Mouse (Mus musculus): ENCODE data around the gene Socs3. TPM values are rescaled to one million over a fixed set of nuclear protein-coding genes. Genes with fewer than 3 reads are reported as not detected.
A peak's percentile ranks its signal among the peaks of the same experiment; 100 is the strongest.

Socs3 gene
- polyA plus RNA-seq, 1 experiment from 2014 or later: 7.2 TPM

DNA sequence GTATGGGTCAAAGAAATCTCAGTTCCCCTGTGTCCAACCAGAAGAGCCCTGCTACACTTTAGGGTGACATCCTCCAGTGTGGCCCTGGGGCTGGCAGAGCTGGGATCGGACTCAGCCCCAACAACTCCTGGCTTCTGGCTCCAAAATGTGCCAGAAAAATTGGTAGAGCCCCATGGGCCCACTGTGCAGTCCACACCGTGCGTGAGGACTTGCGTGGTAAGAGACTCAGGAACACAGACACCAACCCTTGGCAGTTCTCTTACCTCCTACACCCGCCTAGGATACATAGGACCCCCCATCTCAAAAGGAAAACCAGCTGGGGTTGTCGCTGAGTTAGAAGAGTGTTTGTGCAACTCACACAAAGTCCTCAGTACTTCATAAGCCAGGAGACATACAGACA, 29.0 kb downstream of the Socs3 start:
- Histone ChIP-seq H3K4me2 (ENCODE audit: low read length) (no peak overlapping the region), H3K27me3 (ENCODE audit: control insufficient read depth, insufficient read depth, low read depth, low read length) (no peaks in the 10 kb centered on the region), H3K36me3 (ENCODE audit: control insufficient read depth, insufficient read depth, low read length) (no peaks in the 10 kb centered on the region), H3K4me3 (ENCODE audit: low read depth, low read length) (no peak overlapping the region), H3K4me1 (ENCODE audit: control insufficient read depth, insufficient read depth, low read length) (peaks cover 20% of the 10 kb centered on the region), H3K27ac (ENCODE audit: low read length) (peak overlapping the region; percentile 62; the same call in 1 of the 2 replicates), H3K9me3 (replicated peaks; ENCODE audit: control insufficient read depth, low read length, poor library complexity, severe bottlenecking) (no peaks in the 10 kb centered on the region), H3K9ac (ENCODE audit: low read depth, low read length) (no peak overlapping the region)
- ATAC-seq: no peak
- 87% methylated on average over 6 of the region's 6 CpGs for WGBS

DNA sequence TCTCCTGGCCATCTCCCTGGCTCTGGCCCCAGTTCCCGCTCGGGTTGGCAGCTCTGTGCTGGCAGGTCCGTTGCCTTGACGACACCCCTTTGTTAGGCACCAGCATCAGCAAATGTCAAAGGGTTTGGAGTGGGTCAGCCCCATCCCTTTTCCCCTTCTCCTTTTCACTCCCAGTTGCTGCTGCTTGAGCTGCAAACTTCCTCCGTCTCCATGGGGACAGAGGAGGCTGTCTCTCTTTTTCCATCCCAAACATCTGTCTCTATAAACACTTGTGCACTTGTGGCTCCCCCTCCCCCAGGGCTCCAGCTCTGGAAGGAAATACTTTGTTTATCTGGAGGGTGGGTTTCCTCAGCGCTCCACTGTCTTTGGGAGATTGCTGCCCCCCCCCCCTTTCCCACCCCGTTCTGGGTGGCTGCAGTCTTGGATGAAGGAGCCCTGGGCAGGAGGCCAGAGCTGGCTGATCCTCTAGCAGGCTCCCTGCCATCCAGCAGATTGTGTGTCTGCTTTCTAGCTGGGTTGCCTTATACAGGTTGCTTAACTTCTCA, 30.0 kb downstream of the Socs3 start:
- Histone ChIP-seq H3K4me3 (ENCODE audit: low read depth, low read length) (no peak overlapping the region), H3K27me3 (ENCODE audit: control insufficient read depth, insufficient read depth, low read depth, low read length) (no peaks in the 10 kb centered on the region; the same call in 1 of the 2 replicates), H3K36me3 (ENCODE audit: control insufficient read depth, insufficient read depth, low read length) (no peaks in the 10 kb centered on the region), H3K4me1 (ENCODE audit: control insufficient read depth, insufficient read depth, low read length) (peaks cover 22% of the 10 kb centered on the region), H3K9me3 (replicated peaks; ENCODE audit: control insufficient read depth, low read length, poor library complexity, severe bottlenecking) (no peaks in the 10 kb centered on the region), H3K4me2 (ENCODE audit: low read length) (peak overlapping the region; percentile 4; the same call in 1 of the 2 replicates), H3K9ac (ENCODE audit: low read depth, low read length) (0 out of 2 replicates have a peak overlapping the region, but pooled peaks have one; percentile 23), H3K27ac (ENCODE audit: low read length) (peak overlapping the region; percentile 62)
- ATAC-seq: peak; percentile 91
- WGBS: 2% methylated on average over 7 of the region's 7 CpGs

DNA sequence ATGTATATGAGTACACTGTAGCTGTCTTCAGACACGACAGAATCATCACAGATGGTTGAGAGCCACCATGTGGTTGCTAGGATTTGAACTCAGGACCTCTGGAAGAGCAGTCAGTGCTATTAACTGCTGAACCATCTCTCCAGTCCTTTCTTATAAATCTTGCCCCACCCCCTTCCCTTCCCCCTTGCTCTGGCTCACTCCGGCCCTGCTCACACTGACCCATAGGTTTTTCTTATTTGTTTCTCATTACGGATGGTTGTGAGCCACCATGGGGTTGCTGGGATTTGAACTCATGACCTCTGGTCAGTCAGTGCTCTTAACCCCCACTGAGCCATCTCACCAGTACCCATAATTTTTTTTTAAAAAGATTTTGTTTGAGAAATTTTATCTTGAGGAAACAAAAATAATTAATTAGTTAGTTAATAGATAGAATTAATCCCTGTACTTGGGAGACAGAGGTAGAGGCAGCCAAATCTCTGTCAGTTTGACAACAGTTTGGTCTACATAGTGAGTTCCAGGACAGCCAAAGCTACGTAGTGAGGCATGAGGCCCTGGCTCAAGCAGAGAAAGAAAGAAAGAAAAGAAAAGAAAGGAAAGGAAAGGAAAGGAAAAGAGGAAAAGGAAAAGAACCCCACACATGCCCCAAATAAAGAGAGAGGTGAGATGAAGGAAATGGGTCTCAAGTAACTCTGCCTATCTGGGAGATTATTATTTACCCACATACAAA, 30.7 kb downstream of the Socs3 start:
- Histone ChIP-seq H3K9me3 (replicated peaks; ENCODE audit: control insufficient read depth, low read length, poor library complexity, severe bottlenecking) (no peaks in the 10 kb centered on the region), H3K4me3 (ENCODE audit: low read depth, low read length) (no peak overlapping the region), H3K27me3 (ENCODE audit: control insufficient read depth, insufficient read depth, low read depth, low read length) (no peaks in the 10 kb centered on the region; the same call in 1 of the 2 replicates), H3K9ac (ENCODE audit: low read depth, low read length) (0 out of 2 replicates have a peak overlapping the region, but pooled peaks have one; percentile 23), H3K4me1 (ENCODE audit: control insufficient read depth, insufficient read depth, low read length) (peaks cover 22% of the 10 kb centered on the region), H3K4me2 (ENCODE audit: low read length) (peak overlapping the region; percentile 4; the same call in 1 of the 2 replicates), H3K27ac (ENCODE audit: low read length) (peak overlapping the region; percentile 62), H3K36me3 (ENCODE audit: control insufficient read depth, insufficient read depth, low read length) (no peaks in the 10 kb centered on the region)
- ATAC-seq: no peak
- 15% methylated on average over 4 of the region's 4 CpGs for WGBS

DNA sequence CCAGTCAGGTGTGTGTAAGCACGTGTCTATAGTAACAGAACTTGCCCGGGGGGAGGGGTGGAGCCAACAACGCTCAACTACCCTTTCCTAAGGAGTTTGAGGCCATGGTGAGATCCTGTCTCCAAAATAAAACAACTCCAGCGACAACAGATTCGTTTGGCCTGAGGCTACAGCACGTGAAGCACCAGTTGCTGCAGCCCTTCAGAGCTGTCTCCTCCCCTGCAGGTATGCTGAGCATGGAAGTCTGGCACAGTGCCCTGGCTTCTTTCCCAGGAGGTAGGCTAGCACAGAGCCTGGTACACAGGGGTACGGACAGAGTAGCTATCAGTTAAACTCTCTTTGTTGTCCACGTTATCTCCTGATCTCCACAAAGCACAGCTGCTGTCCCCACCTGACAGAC, 33.6 kb downstream of the Socs3 start:
- Histone ChIP-seq H3K36me3 (ENCODE audit: control insufficient read depth, insufficient read depth, low read length) (no peaks in the 10 kb centered on the region), H3K4me2 (ENCODE audit: low read length) (no peak overlapping the region), H3K9ac (ENCODE audit: low read depth, low read length) (peak overlapping the region; percentile 23; the same call in 1 of the 2 replicates), H3K4me3 (ENCODE audit: low read depth, low read length) (no peak overlapping the region), H3K9me3 (replicated peaks; ENCODE audit: control insufficient read depth, low read length, poor library complexity, severe bottlenecking) (no peaks in the 10 kb centered on the region), H3K27me3 (ENCODE audit: control insufficient read depth, insufficient read depth, low read depth, low read length) (no peaks in the 10 kb centered on the region; the same call in 1 of the 2 replicates), H3K27ac (ENCODE audit: low read length) (no peak overlapping the region), H3K4me1 (ENCODE audit: control insufficient read depth, insufficient read depth, low read length) (peaks cover 20% of the 10 kb centered on the region)
- no peak for ATAC-seq
- WGBS: 41% methylated on average over 8 of the region's 8 CpGs

GRCm38 (mm10) chr11:117935616-117936015, 34.2 kb downstream of the Socs3 start:
- Histone ChIP-seq H3K9ac (ENCODE audit: low read depth, low read length) (no peak overlapping the region), H3K36me3 (ENCODE audit: control insufficient read depth, insufficient read depth, low read length) (no peaks in the 10 kb centered on the region), H3K27me3 (ENCODE audit: control insufficient read depth, insufficient read depth, low read depth, low read length) (no peaks in the 10 kb centered on the region; the same call in 1 of the 2 replicates), H3K27ac (ENCODE audit: low read length) (no peak overlapping the region), H3K4me2 (ENCODE audit: low read length) (no peak overlapping the region), H3K4me1 (ENCODE audit: control insufficient read depth, insufficient read depth, low read length) (peaks cover 20% of the 10 kb centered on the region), H3K9me3 (replicated peaks; ENCODE audit: control insufficient read depth, low read length, poor library complexity, severe bottlenecking) (no peaks in the 10 kb centered on the region), H3K4me3 (ENCODE audit: low read depth, low read length) (no peak overlapping the region)
- ATAC-seq: no peak
- 54% methylated on average over 9 of the region's 9 CpGs for WGBS

DNA sequence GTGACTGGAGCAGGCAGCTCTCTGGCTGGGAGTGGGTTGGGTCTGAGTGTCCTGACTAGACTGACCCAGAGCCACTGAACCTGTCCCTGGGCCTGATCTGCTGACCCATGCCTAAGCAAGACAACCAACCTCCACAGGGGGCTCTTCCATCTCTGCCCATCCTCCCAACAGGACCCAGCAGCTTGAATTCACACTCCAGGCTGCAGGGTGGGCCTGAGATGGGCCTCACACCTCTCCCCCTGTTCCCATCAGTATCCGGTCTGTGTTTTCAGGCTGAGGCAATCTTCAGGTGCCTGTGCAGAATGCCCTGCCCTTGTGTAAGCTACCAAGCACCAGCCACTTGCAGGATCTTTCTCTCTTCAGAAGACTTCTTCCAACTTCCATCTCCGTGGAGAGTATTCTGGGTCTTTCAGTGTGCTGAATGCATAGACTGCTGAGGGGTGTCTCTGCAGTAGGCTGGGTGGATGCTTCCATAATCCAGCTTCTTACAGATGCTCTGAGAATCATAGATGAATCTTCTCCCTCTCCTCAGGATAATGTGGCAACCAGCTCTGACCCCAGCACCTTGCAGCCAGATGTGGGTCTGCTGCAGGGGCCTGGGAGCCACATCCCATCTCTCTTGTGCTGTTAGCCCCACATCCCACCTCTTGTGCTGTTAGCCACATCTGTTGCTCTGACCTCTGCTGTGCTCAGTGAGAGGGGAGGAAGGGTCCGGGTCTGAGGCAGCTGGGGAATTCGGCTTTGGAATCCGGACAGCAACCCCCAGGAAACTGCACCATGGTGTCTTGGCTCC, 35.1 kb downstream of the Socs3 start:
- 58% methylated on average over 5 of the region's 5 CpGs for WGBS
- no peaks in the 10 kb centered on the region; the same call in 1 of the 2 replicates for H3K27me3 ChIP-seq (ENCODE audit: control insufficient read depth, insufficient read depth, low read depth, low read length)

DNA sequence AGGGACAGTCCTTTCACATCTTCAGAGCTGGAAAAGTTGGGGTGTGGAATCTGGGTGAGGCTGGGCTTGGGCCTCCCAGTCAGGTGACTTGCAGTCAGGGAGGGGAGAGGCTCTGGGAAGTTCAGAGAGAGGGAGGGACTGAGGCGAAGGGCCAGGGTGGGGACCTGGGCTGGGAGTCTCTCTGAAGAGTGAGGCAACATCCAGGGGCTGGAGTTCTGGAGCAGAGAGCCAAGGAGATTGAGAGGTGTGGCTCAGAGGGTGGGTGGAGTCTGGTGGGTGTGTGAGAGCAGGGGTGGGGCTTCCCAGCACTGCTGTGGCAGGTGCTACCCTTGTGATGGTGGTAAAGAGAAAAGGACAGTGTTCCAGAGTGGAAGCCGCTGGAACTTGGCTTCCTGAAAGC, 35.7 kb downstream of the Socs3 start:
- Histone ChIP-seq H3K27ac (ENCODE audit: low read length) (no peak overlapping the region), H3K4me2 (ENCODE audit: low read length) (no peak overlapping the region), H3K9ac (ENCODE audit: low read depth, low read length) (no peak overlapping the region), H3K27me3 (ENCODE audit: control insufficient read depth, insufficient read depth, low read depth, low read length) (no peaks in the 10 kb centered on the region; the same call in 1 of the 2 replicates), H3K4me3 (ENCODE audit: low read depth, low read length) (no peak overlapping the region), H3K36me3 (ENCODE audit: control insufficient read depth, insufficient read depth, low read length) (no peaks in the 10 kb centered on the region), H3K9me3 (replicated peaks; ENCODE audit: control insufficient read depth, low read length, poor library complexity, severe bottlenecking) (no peaks in the 10 kb centered on the region), H3K4me1 (ENCODE audit: control insufficient read depth, insufficient read depth, low read length) (peaks cover 8% of the 10 kb centered on the region; the same call in 1 of the 2 replicates)
- WGBS: 33% methylated on average over 2 of the region's 2 CpGs
- no peak for ATAC-seq

More for the DNA sequence above, 35.1 kb downstream of the Socs3 start:
- H3K4me2 ChIP-seq (ENCODE audit: low read length): no peak overlapping the region
- no peak overlapping the region for H3K9ac ChIP-seq (ENCODE audit: low read depth, low read length)
- no peaks in the 10 kb centered on the region for H3K9me3 ChIP-seq (replicated peaks; ENCODE audit: control insufficient read depth, low read length, poor library complexity, severe bottlenecking)
- ATAC-seq: no peak
- H3K27ac ChIP-seq (ENCODE audit: low read length): no peak overlapping the region
- H3K4me3 ChIP-seq (ENCODE audit: low read depth, low read length): no peak overlapping the region
- H3K4me1 ChIP-seq (ENCODE audit: control insufficient read depth, insufficient read depth, low read length): peaks cover 14% of the 10 kb centered on the region
- H3K36me3 ChIP-seq (ENCODE audit: control insufficient read depth, insufficient read depth, low read length): no peaks in the 10 kb centered on the region

GRCm38 (mm10) chr11:117932195-117932594, 37.7 kb downstream of the Socs3 start:
- 37% methylated on average over 4 of the region's 4 CpGs for WGBS
- H3K9me3 ChIP-seq (replicated peaks; ENCODE audit: control insufficient read depth, low read length, poor library complexity, severe bottlenecking): no peaks in the 10 kb centered on the region
- H3K27ac ChIP-seq (ENCODE audit: low read length): no peak overlapping the region
- no peak overlapping the region for H3K4me3 ChIP-seq (ENCODE audit: low read depth, low read length)
- no peaks in the 10 kb centered on the region; the same call in 1 of the 2 replicates for H3K27me3 ChIP-seq (ENCODE audit: control insufficient read depth, insufficient read depth, low read depth, low read length)
- H3K9ac ChIP-seq (ENCODE audit: low read depth, low read length): no peak overlapping the region
- no peak for ATAC-seq
- no peaks in the 10 kb centered on the region for H3K36me3 ChIP-seq (ENCODE audit: control insufficient read depth, insufficient read depth, low read length)
- peaks cover 8% of the 10 kb centered on the region; the same call in 1 of the 2 replicates for H3K4me1 ChIP-seq (ENCODE audit: control insufficient read depth, insufficient read depth, low read length)
- H3K4me2 ChIP-seq (ENCODE audit: low read length): no peak overlapping the region
